Mouse (Mus musculus): ENCODE data around the gene Adamts4. TPM values are rescaled to one million over a fixed set of nuclear protein-coding genes. Genes with fewer than 3 reads are reported as not detected.

Gene Adamts4
- polyA plus RNA-seq, 1 experiment from 2014 or later = 6.0 TPM

DNA sequence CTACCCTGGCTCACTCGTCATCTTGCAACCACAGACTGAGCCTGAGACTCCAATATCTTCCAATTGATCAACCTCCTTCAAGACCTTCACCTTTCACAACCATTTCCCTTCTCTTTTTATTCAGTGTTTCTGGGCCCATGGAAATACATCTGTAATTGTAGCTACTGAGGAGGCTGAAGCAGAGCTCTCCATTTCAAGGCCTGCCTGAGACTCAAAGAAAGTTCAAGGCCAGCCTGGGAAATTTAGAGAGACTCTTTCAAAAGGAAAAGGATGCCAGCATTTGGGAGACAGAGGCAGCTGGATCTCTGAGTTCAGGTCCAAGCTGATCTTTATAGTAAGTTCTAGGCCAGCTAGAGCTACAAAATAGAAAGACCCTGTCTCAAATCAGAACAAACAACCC, 22.3 kb upstream of the Adamts4 start:
- no peaks in the 10 kb centered on the region for H3K9me3 ChIP-seq (ENCODE audit: control insufficient read depth, low read length)
- no peaks in the 10 kb centered on the region for H3K4me1 ChIP-seq (ENCODE audit: control insufficient read depth, insufficient read depth, low read depth, low read length)
- no peak overlapping the region for H3K9ac ChIP-seq (ENCODE audit: low read depth, low read length)
- no peak overlapping the region for H3K4me2 ChIP-seq (ENCODE audit: low read length)
- no peak overlapping the region for H3K4me3 ChIP-seq (ENCODE audit: low read length)
- no peak overlapping the region for H3K27ac ChIP-seq (ENCODE audit: low read depth, low read length)
- ATAC-seq = no peak
- WGBS = 89% methylated on average over 1 of the region's 1 CpGs
- no peaks in the 10 kb centered on the region for H3K27me3 ChIP-seq (replicated peaks; ENCODE audit: control insufficient read depth, insufficient read depth, low read length)
- no peaks in the 10 kb centered on the region for H3K36me3 ChIP-seq (ENCODE audit: control insufficient read depth, insufficient read depth, low read length)

DNA sequence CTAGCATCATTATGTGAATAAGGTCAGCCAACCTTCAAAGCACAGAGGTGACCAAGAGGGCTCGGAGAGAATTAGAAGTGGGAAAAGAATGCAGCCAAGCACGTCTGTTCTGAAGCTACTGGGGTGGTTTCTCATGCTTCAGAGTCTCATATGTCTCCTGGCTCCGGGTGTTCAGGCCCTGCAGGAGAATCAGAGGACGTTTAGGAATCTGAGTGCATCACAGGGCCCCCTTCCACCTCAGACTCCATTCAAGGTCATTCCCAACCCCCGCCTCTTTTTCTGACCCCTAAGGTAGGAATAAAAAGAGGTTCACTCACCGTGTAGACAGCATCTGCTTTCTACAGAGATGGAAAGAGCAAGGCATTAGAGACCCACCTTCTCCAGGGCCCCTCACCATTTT, 20.5 kb upstream of the Adamts4 start:
- H3K4me2 ChIP-seq (ENCODE audit: low read length) = no peak overlapping the region
- no peaks in the 10 kb centered on the region for H3K27me3 ChIP-seq (replicated peaks; ENCODE audit: control insufficient read depth, insufficient read depth, low read length)
- H3K27ac ChIP-seq (ENCODE audit: low read depth, low read length) = no peak overlapping the region
- H3K9ac ChIP-seq (ENCODE audit: low read depth, low read length) = no peak overlapping the region
- peaks cover 8% of the 10 kb centered on the region for H3K36me3 ChIP-seq (ENCODE audit: control insufficient read depth, insufficient read depth, low read length)
- no peaks in the 10 kb centered on the region for H3K9me3 ChIP-seq (ENCODE audit: control insufficient read depth, low read length)
- ATAC-seq = no peak
- H3K4me1 ChIP-seq (ENCODE audit: control insufficient read depth, insufficient read depth, low read depth, low read length) = no peaks in the 10 kb centered on the region
- H3K4me3 ChIP-seq (ENCODE audit: low read length) = no peak overlapping the region
- WGBS = 52% methylated on average over 6 of the region's 6 CpGs

DNA sequence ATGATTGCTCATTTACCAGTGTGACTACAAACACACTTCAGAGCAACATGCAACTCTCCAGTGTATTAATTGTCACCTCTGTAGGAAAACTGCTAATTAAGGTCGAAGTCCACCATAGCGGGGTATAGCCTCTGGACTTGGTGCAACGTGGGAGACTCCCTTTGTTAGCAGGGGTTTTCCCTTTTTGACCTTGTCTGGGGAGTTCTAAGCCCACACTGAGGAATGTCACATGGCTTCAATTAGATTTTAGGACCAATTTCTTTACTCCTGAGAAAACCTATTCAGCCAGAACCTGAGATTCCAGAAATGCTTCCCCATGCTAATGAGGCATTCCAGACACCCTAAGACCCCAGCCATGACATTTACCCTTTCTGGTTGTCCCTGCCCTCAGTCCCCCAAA, 20.0 kb upstream of the Adamts4 start:
- no peak for ATAC-seq

DNA sequence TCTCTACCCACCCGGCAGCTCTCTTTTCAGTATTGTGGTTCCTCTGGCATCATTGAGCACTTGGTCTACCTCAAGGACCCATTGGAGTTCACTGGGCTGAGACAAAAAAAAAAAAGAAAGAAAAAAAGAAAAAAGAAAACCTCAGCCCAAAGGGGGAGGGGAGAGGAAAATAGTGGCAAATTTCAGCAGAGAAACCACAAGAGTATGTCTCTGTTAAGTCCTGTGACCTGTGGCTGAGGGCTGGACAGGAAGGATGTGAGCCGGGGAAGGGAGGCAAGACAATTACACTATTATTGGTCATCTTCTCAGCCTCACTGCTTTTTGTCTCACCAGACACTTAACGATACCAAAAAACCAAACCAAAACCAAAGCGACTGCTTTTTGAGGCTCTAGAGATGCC, 18.4 kb upstream of the Adamts4 start:
- no peak overlapping the region for H3K4me3 ChIP-seq (ENCODE audit: low read length)
- H3K9me3 ChIP-seq (ENCODE audit: control insufficient read depth, low read length) = no peaks in the 10 kb centered on the region
- no peak overlapping the region for H3K4me2 ChIP-seq (ENCODE audit: low read length)
- no peaks in the 10 kb centered on the region for H3K4me1 ChIP-seq (ENCODE audit: control insufficient read depth, insufficient read depth, low read depth, low read length)
- no peak overlapping the region for H3K27ac ChIP-seq (ENCODE audit: low read depth, low read length)
- H3K27me3 ChIP-seq (replicated peaks; ENCODE audit: control insufficient read depth, insufficient read depth, low read length) = no peaks in the 10 kb centered on the region
- peaks cover 24% of the 10 kb centered on the region for H3K36me3 ChIP-seq (ENCODE audit: control insufficient read depth, insufficient read depth, low read length)
- no peak overlapping the region for H3K9ac ChIP-seq (ENCODE audit: low read depth, low read length)
- ATAC-seq = no peak
- 75% methylated on average over 4 of the region's 4 CpGs for WGBS

More for the DNA sequence above, 20.0 kb upstream of the Adamts4 start:
- Histone ChIP-seq H3K9ac (ENCODE audit: low read depth, low read length) (no peak overlapping the region), H3K9me3 (ENCODE audit: control insufficient read depth, low read length) (no peaks in the 10 kb centered on the region), H3K4me2 (ENCODE audit: low read length) (no peak overlapping the region), H3K4me3 (ENCODE audit: low read length) (no peak overlapping the region), H3K27me3 (replicated peaks; ENCODE audit: control insufficient read depth, insufficient read depth, low read length) (no peaks in the 10 kb centered on the region), H3K36me3 (ENCODE audit: control insufficient read depth, insufficient read depth, low read length) (peaks cover 12% of the 10 kb centered on the region), H3K4me1 (ENCODE audit: control insufficient read depth, insufficient read depth, low read depth, low read length) (no peaks in the 10 kb centered on the region), H3K27ac (ENCODE audit: low read depth, low read length) (no peak overlapping the region)
- 62% methylated on average over 3 of the region's 3 CpGs for WGBS

DNA sequence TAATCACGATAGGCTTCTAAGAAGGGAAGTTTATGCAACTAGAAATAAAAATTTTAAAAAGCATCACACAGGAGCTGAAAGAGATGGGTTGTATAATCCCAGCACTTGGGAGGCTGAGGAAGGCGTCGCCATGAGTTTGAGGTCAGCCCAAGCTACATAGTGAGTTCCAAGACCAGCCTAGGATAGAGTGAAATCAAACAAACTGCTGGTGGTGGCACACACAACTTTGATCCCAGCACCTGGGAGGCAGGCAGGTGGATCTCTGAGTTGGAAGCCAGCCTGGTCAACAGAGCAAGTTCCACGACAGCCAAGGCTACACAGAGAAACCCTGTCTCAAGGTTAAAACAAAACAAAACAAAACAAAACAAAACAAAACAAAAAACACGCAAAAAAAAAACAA, 17.9 kb upstream of the Adamts4 start:
- ATAC-seq = no peak
- Histone ChIP-seq H3K36me3 (ENCODE audit: control insufficient read depth, insufficient read depth, low read length) (peaks cover 29% of the 10 kb centered on the region), H3K27ac (ENCODE audit: low read depth, low read length) (no peak overlapping the region), H3K9me3 (ENCODE audit: control insufficient read depth, low read length) (no peaks in the 10 kb centered on the region), H3K9ac (ENCODE audit: low read depth, low read length) (no peak overlapping the region), H3K4me1 (ENCODE audit: control insufficient read depth, insufficient read depth, low read depth, low read length) (no peaks in the 10 kb centered on the region), H3K4me3 (ENCODE audit: low read length) (no peak overlapping the region), H3K4me2 (ENCODE audit: low read length) (no peak overlapping the region), H3K27me3 (replicated peaks; ENCODE audit: control insufficient read depth, insufficient read depth, low read length) (no peaks in the 10 kb centered on the region)
- 90% methylated on average over 5 of the region's 5 CpGs for WGBS

DNA sequence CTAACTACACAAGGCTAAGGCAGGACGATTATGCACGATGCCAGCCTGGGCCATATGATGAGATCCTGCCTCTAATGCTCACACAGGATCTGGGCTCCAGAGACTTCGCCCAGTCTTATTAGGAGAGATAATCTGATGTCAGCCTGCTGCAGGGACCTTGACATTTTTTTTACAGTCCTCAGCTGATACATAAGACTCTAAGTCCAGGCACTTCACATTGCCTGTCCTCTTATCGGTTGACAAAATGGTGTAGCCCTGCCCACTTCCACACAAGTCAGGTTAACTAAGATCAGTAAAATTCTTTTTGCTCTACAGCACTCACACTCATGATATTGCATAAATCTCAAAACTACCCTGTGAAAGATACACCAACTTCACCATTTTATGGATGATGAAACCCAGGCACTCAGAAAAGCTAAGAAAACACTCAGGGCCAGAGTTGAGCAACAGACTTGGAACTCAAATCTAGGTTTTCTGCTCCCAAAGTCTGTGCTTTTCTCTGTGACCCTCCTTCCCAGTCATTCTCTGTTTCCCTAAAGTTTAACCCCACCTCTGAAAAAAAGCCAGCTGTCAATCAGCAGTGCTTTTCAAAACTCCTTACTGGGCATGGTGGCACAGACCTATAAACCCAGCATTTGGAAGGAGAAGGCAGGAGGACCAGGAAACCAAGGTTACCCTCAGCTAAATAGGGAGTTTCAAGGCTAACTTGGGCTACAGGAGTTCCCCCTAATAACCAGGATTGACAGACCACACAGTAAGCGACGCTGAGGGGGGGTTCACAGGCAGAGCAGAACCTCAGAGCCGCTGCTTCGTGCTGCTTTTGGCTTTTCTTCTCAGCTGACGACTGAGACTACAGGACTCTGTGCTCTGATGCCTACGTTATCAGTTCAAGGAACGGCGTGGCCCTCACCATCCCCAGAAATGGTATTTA, 17.2 kb upstream of the Adamts4 start:
- Histone ChIP-seq H3K27ac (ENCODE audit: low read depth, low read length) (no peak overlapping the region), H3K27me3 (replicated peaks; ENCODE audit: control insufficient read depth, insufficient read depth, low read length) (no peaks in the 10 kb centered on the region), H3K4me1 (ENCODE audit: control insufficient read depth, insufficient read depth, low read depth, low read length) (no peaks in the 10 kb centered on the region), H3K9me3 (ENCODE audit: control insufficient read depth, low read length) (no peaks in the 10 kb centered on the region), H3K9ac (ENCODE audit: low read depth, low read length) (no peak overlapping the region), H3K4me2 (ENCODE audit: low read length) (no peak overlapping the region), H3K4me3 (ENCODE audit: low read length) (no peak overlapping the region), H3K36me3 (ENCODE audit: control insufficient read depth, insufficient read depth, low read length) (peaks cover 36% of the 10 kb centered on the region)
- no peak for ATAC-seq
- WGBS = 88% methylated on average over 12 of the region's 12 CpGs

DNA sequence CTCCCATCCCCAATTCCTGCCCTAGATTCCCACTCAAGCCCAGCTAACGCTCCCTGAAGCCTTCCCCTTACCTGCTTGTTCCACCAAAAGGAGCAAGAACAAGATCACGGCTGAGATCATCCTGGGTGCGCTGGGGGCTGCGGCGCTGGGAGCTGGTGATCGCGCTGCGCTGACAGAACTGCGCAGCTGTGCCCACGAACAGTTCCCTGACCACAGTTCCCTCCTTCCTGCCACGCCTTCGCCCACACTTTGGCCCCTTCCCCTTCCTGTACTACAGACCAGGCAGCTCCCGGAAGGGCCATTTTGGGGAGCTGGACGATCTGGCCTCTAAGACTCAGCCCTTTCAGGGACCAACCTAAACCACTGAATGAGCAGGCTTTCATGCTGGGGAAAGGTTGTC, 16.1 kb upstream of the Adamts4 start, which contains the start of gene Fcer1g:
TSS of gene Fcer1g (minus strand) at position 240 of the 400 bp plus-strand sequence.
- H3K4me1 ChIP-seq (ENCODE audit: control insufficient read depth, insufficient read depth, low read depth, low read length) = no peaks in the 10 kb centered on the region
- H3K4me2 ChIP-seq (ENCODE audit: low read length) = no peak within 1 kb of the TSS
- H3K9me3 ChIP-seq (ENCODE audit: control insufficient read depth, low read length) = no peaks in the 10 kb centered on the region
- H3K4me3 ChIP-seq (ENCODE audit: low read length) = no peak within 1 kb of the TSS
- WGBS = 94% methylated on average over 14 of the region's 14 CpGs
- peaks cover 45% of the 10 kb centered on the region for H3K36me3 ChIP-seq (ENCODE audit: control insufficient read depth, insufficient read depth, low read length)
- no peak for ATAC-seq
- H3K27ac ChIP-seq (ENCODE audit: low read depth, low read length) = no peak within 1 kb of the TSS
- no peak within 1 kb of the TSS for H3K9ac ChIP-seq (ENCODE audit: low read depth, low read length)
- no peaks in the 10 kb centered on the region for H3K27me3 ChIP-seq (replicated peaks; ENCODE audit: control insufficient read depth, insufficient read depth, low read length)

DNA sequence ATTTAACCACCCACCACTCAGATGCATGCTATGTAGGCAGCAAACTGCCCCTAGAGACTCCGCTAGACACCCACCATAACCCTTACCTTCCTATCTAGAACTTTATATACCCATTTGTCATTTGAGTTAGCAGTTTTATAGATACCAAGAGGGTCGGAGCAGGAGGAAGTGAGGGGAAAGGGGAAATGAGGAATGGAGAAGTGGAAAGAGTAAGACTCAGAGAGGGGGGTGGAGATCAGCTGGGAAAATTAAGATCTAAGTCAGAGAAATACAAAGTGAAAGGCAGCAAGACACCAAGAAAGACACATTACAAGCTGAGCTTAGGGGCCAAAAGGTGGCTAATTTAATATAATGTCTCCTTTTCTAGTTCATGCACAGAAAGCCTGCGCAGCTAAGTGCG, 15.7 kb upstream of the Adamts4 start:
- H3K27ac ChIP-seq (ENCODE audit: low read depth, low read length) = no peak overlapping the region
- H3K9me3 ChIP-seq (ENCODE audit: control insufficient read depth, low read length) = no peaks in the 10 kb centered on the region
- H3K4me2 ChIP-seq (ENCODE audit: low read length) = no peak overlapping the region
- no peak overlapping the region for H3K9ac ChIP-seq (ENCODE audit: low read depth, low read length)
- no peaks in the 10 kb centered on the region for H3K27me3 ChIP-seq (replicated peaks; ENCODE audit: control insufficient read depth, insufficient read depth, low read length)
- 96% methylated on average over 4 of the region's 4 CpGs for WGBS
- no peak for ATAC-seq
- peaks cover 47% of the 10 kb centered on the region for H3K36me3 ChIP-seq (ENCODE audit: control insufficient read depth, insufficient read depth, low read length)
- H3K4me1 ChIP-seq (ENCODE audit: control insufficient read depth, insufficient read depth, low read depth, low read length) = no peaks in the 10 kb centered on the region
- no peak overlapping the region for H3K4me3 ChIP-seq (ENCODE audit: low read length)

DNA sequence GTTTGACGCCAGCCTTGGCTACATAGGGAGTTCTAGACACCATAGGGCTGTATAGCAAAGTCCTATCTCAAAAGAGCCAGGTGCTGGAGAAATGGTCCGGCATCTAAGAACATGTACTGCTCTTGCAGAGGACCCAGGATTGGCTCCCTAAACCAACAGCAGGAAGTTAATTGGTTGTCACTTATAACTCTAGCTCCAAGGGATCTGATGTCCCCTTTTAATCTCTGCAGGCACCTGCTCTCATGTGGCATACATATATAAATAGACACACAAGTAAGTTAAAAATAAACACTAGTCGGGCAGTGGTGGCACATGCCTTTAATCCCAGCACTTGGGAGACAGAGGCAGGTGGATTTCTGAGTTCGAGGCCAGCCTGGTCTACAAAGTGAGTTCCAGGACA, 14.4 kb upstream of the Adamts4 start:
- no peak overlapping the region for H3K27ac ChIP-seq (ENCODE audit: low read depth, low read length)
- H3K27me3 ChIP-seq (replicated peaks; ENCODE audit: control insufficient read depth, insufficient read depth, low read length) = no peaks in the 10 kb centered on the region
- no peak for ATAC-seq
- WGBS = 92% methylated on average over 4 of the region's 4 CpGs
- H3K4me3 ChIP-seq (ENCODE audit: low read length) = no peak overlapping the region
- H3K9me3 ChIP-seq (ENCODE audit: control insufficient read depth, low read length) = no peaks in the 10 kb centered on the region
- H3K9ac ChIP-seq (ENCODE audit: low read depth, low read length) = no peak overlapping the region
- no peak overlapping the region for H3K4me2 ChIP-seq (ENCODE audit: low read length)
- no peaks in the 10 kb centered on the region for H3K4me1 ChIP-seq (ENCODE audit: control insufficient read depth, insufficient read depth, low read depth, low read length)
- peaks cover 57% of the 10 kb centered on the region for H3K36me3 ChIP-seq (ENCODE audit: control insufficient read depth, insufficient read depth, low read length)

Measured in hindbrain, embryonic 16.5 days (tissue).